Mouse (Mus musculus): ENCODE results near the gene Olfr466. TPM values are rescaled to one million over a fixed set of nuclear protein-coding genes. Genes with fewer than 3 reads are reported as not detected.
A peak's percentile ranks its signal among the peaks of the same experiment; 100 is the strongest.

The Olfr466 gene
- total RNA-seq (2021): under 1 TPM in 1 of 2 experiments, not detected in 1; 0.07 TPM
- long read RNA-seq, experiment 1: 0 reads
- long read RNA-seq, experiment 2: 0 reads

GRCm38 (mm10) chr13:65149940-65150339, at the start of gene Olfr466:
Olfr466 (plus strand) TSS chr13:65150240.
- no peak for DNase-seq (ENCODE audit: low spot score in 2 of 2)

GRCm38 (mm10) chr13:65100678-65101077, 49.4 kb upstream of the Olfr466 start:
- no peak for DNase-seq (ENCODE audit: low spot score in 2 of 2)

GRCm38 (mm10) chr13:65101232-65101631, 48.8 kb upstream of the Olfr466 start:
- peak in 1 of 2 experiments; percentile 18 for DNase-seq (ENCODE audit: low spot score in 2 of 2)

- DNase-seq (ENCODE audit: low spot score in 2 of 2): no peak
Observed at GRCm38 (mm10) chr13:65111961-65112360, 38.1 kb upstream of the Olfr466 start.

- peak; percentile 92 to 95 for DNase-seq (ENCODE audit: low spot score in 2 of 2)
Observed at GRCm38 (mm10) chr13:65112459-65113110, 37.5 kb upstream of the Olfr466 start, which contains the start of gene Mfsd14b. Mfsd14b (minus strand) TSS chr13:65112975.

GRCm38 (mm10) chr13:65113239-65113638, 36.8 kb upstream of the Olfr466 start:
- no peak for DNase-seq (ENCODE audit: low spot score in 2 of 2)

GRCm38 (mm10) chr13:65120984-65121383, 29.1 kb upstream of the Olfr466 start:
- DNase-seq (ENCODE audit: low spot score in 2 of 2): no peak

GRCm38 (mm10) chr13:65122111-65122510, 27.9 kb upstream of the Olfr466 start:
- DNase-seq (ENCODE audit: low spot score in 2 of 2): no peak

GRCm38 (mm10) chr13:65127063-65127847, 22.8 kb upstream of the Olfr466 start:
- no peak for DNase-seq (ENCODE audit: low spot score in 2 of 2)

GRCm38 (mm10) chr13:65137789-65138188, 12.3 kb upstream of the Olfr466 start, which contains the start of gene Olfr465-ps1:
Olfr465-ps1 (plus strand) TSS chr13:65138089.
- no peak for DNase-seq (ENCODE audit: low spot score in 2 of 2)

- DNase-seq (ENCODE audit: low spot score in 2 of 2): no peak
Observed at GRCm38 (mm10) chr13:65174102-65174501, 24.1 kb downstream of the Olfr466 start.

GRCm38 (mm10) chr13:65175734-65176471, 25.9 kb downstream of the Olfr466 start:
- peak; percentile 6 to 36 for DNase-seq (ENCODE audit: low spot score in 2 of 2)

- DNase-seq (ENCODE audit: low spot score in 2 of 2): no peak
Observed at GRCm38 (mm10) chr13:65176472-65177091, 26.5 kb downstream of the Olfr466 start.

GRCm38 (mm10) chr13:65200667-65201066, 50.6 kb downstream of the Olfr466 start:
- no peak for DNase-seq (ENCODE audit: low spot score in 2 of 2)

Other genes with a start within 250 kb of the Olfr466 start
- 1 to 10 TPM; 5.0 TPM for gene Cntnap3, start 246.3 kb upstream of the Olfr466 start, total RNA-seq (2021)
- gene Spata31, start 232.8 kb upstream of the Olfr466 start, total RNA-seq (2021): not detected
- not detected for gene Spata31d1c, start 117.2 kb upstream of the Olfr466 start, total RNA-seq (2021)
- gene Prss47, start 97.5 kb upstream of the Olfr466 start, total RNA-seq (2021): not detected
- 10 to 100 TPM; 32.6 to 36.7 TPM for gene Mfsd14b, start 37.3 kb upstream of the Olfr466 start, total RNA-seq (2021)
- not detected for gene Olfr465-ps1, start 12.2 kb upstream of the Olfr466 start, total RNA-seq (2021)
- gene Nlrp4f, start 55.7 kb downstream of the Olfr466 start, total RNA-seq (2021): under 1 TPM; 0.17 to 0.25 TPM
- under 1 TPM; 0.37 to 0.64 TPM for gene Gm10775, start 109.3 kb downstream of the Olfr466 start, total RNA-seq (2021)
- gene Zfp369, start 128.6 kb downstream of the Olfr466 start, total RNA-seq (2021): 10 to 100 TPM; 65.6 to 66.3 TPM